Mouse (Mus musculus): ENCODE measurements around the gene Trim40. TPM values are rescaled to one million over a fixed set of nuclear protein-coding genes. Genes with fewer than 3 reads are reported as not detected.

The Trim40 gene
- polyA plus RNA-seq, 1 experiment from 2014 or later, result not detected

Other genes starting within 250 kb of the Trim40 start
- not detected in 2 replicates for gene H2-M9, start 247.5 kb downstream of the Trim40 start, polyA plus RNA-seq (2016; fragmentation: Nextera tagmentation; extraction: Ambion mirVana)
- not detected in 2 replicates for gene H2-M1, start 217.9 kb downstream of the Trim40 start, polyA plus RNA-seq (2016; fragmentation: Nextera tagmentation; extraction: Ambion mirVana)
- not detected in 2 replicates for gene H2-M10.5, start 117.2 kb downstream of the Trim40 start, polyA plus RNA-seq (2016; fragmentation: Nextera tagmentation; extraction: Ambion mirVana)
- gene H2-M10.6, start 78.0 kb downstream of the Trim40 start, polyA plus RNA-seq (2016; fragmentation: Nextera tagmentation; extraction: Ambion mirVana), result not detected in 2 replicates
- 42.1 and 45.6 TPM in 2 replicates for gene Trim26, start 53.0 kb downstream of the Trim40 start, polyA plus RNA-seq (2016; fragmentation: Nextera tagmentation; extraction: Ambion mirVana)
- 0.21 and 0.36 TPM in 2 replicates for gene Trim15, start 22.9 kb downstream of the Trim40 start, polyA plus RNA-seq (2016; fragmentation: Nextera tagmentation; extraction: Ambion mirVana)
- gene Trim10, start 20.5 kb downstream of the Trim40 start, polyA plus RNA-seq (2016; fragmentation: Nextera tagmentation; extraction: Ambion mirVana), result 5.8 and 6.0 TPM in 2 replicates
- gene Trim31, start 8.0 kb upstream of the Trim40 start, polyA plus RNA-seq (2016; fragmentation: Nextera tagmentation; extraction: Ambion mirVana), result not detected in 2 replicates
- gene Rnf39, start 52.8 kb upstream of the Trim40 start, polyA plus RNA-seq (2016; fragmentation: Nextera tagmentation; extraction: Ambion mirVana), result not detected in 2 replicates
- 151 and 153 TPM in 2 replicates for gene Ppp1r11, start 61.6 kb upstream of the Trim40 start, polyA plus RNA-seq (2016; fragmentation: Nextera tagmentation; extraction: Ambion mirVana)
- 95.1 and 100 TPM in 2 replicates for gene Znrd1, start 68.4 kb upstream of the Trim40 start, polyA plus RNA-seq (2016; fragmentation: Nextera tagmentation; extraction: Ambion mirVana)
- gene Znrd1as, start 68.5 kb upstream of the Trim40 start, polyA plus RNA-seq (2016; fragmentation: Nextera tagmentation; extraction: Ambion mirVana), result 7.2 and 9.7 TPM in 2 replicates
- gene 2410137M14Rik, start 91.1 kb upstream of the Trim40 start, polyA plus RNA-seq (2016; fragmentation: Nextera tagmentation; extraction: Ambion mirVana), result not detected in 2 replicates
- 0.52 and 0.87 TPM in 2 replicates for gene H2-M5, start 99.4 kb upstream of the Trim40 start, polyA plus RNA-seq (2016; fragmentation: Nextera tagmentation; extraction: Ambion mirVana)
- 97.0 and 106 TPM in 2 replicates for gene Zfp57, start 111.0 kb upstream of the Trim40 start, polyA plus RNA-seq (2016; fragmentation: Nextera tagmentation; extraction: Ambion mirVana)
- 0.18 and 0.31 TPM in 2 replicates for gene Mog, start 133.3 kb upstream of the Trim40 start, polyA plus RNA-seq (2016; fragmentation: Nextera tagmentation; extraction: Ambion mirVana)
- gene Gabbr1, start 155.8 kb upstream of the Trim40 start, polyA plus RNA-seq (2016; fragmentation: Nextera tagmentation; extraction: Ambion mirVana), result 7.0 and 9.4 TPM in 2 replicates
- gene Olfr90, start 198.4 kb upstream of the Trim40 start, polyA plus RNA-seq (2016; fragmentation: Nextera tagmentation; extraction: Ambion mirVana), result 0.19 TPM in 1 of 2 replicates, not detected in the other
- not detected in 2 replicates for gene Olfr91, start 208.2 kb upstream of the Trim40 start, polyA plus RNA-seq (2016; fragmentation: Nextera tagmentation; extraction: Ambion mirVana)
- not detected in 2 replicates for gene Olfr92, start 230.0 kb upstream of the Trim40 start, polyA plus RNA-seq (2016; fragmentation: Nextera tagmentation; extraction: Ambion mirVana)